18 mouse cellular contexts compared by ENCODE assay signal in genomic region chr8:120391856-120392255, GRCm38 (mm10).
A peak's percentile ranks its signal among the peaks of the same experiment; 100 is the strongest.
DNase-seq lines count a peak whose midpoint lies in the region; ATAC-seq and TF ChIP-seq lines count a peak whose summit lies in the region.
"Had no signal": no experiment of that assay in that cellular context is flagged by ENCODE, and none has a peak within 500 bp of the region (broad histone marks: within the 10 kb centered on the region; RNA-seq: fewer than 3 reads in every experiment).

No protein-coding gene starts in this region.

- TF ChIP-seq POLR2A in ES-Bruce4 (IDR thresholded peaks at IDR 0.05; ENCODE audit: insufficient read depth, low read length), result no peak

- H3K36me3 ChIP-seq in kidney, embryonic 14.5 days (ENCODE audit: control insufficient read depth, insufficient read depth, low read length), result no peaks in the 10 kb centered on the region
- no peaks in the 10 kb centered on the region for H3K36me3 ChIP-seq in ES-Bruce4 (ENCODE audit: control insufficient read depth, insufficient read depth, low read length, poor library complexity, severe bottlenecking)
- no peaks in the 10 kb centered on the region for H3K36me3 ChIP-seq in limb, embryonic 13.5 days
- H3K36me3 ChIP-seq: G1E; heart, embryonic 12.5 days; hindbrain, embryonic 15.5 days had no signal

- H3K4me3 ChIP-seq in kidney, embryonic 14.5 days (ENCODE audit: low read length), result no peak overlapping the region
- no peak overlapping the region for H3K4me3 ChIP-seq in ES-Bruce4 (ENCODE audit: low read depth, low read length)
- H3K4me3 ChIP-seq in limb, embryonic 13.5 days, result no peak overlapping the region
- H3K4me3 ChIP-seq: heart, embryonic 12.5 days; hindbrain, embryonic 15.5 days; left cerebral cortex, adult 2 months had no signal

- no peaks in the 10 kb centered on the region for H3K9me3 ChIP-seq in kidney, embryonic 14.5 days (ENCODE audit: control insufficient read depth, low read length)
- H3K9me3 ChIP-seq in ES-Bruce4 (replicated peaks; ENCODE audit: control insufficient read depth, insufficient read depth, low read length, poor library complexity, severe bottlenecking), result no peaks in the 10 kb centered on the region
- H3K9me3 ChIP-seq in limb, embryonic 13.5 days, result no peaks in the 10 kb centered on the region; the same call in 1 of the 2 replicates
- H3K9me3 ChIP-seq: heart, embryonic 12.5 days; hindbrain, embryonic 15.5 days had no signal

- H3K4me2 ChIP-seq in kidney, embryonic 14.5 days (replicated peaks; ENCODE audit: low read depth, low read length), result 0 out of 2 replicates have a peak overlapping the region, but pooled peaks have one; percentile 5
- peak overlapping the region; percentile 35 for H3K4me2 ChIP-seq in limb, embryonic 13.5 days (replicated peaks)
- H3K4me2 ChIP-seq: heart, embryonic 12.5 days; hindbrain, embryonic 15.5 days had no signal

- no peaks in the 10 kb centered on the region; the same call in 1 of the 2 replicates for H3K27me3 ChIP-seq in kidney, embryonic 14.5 days (ENCODE audit: control insufficient read depth, insufficient read depth, low read length)
- no peaks in the 10 kb centered on the region for H3K27me3 ChIP-seq in ES-Bruce4 (ENCODE audit: control insufficient read depth, insufficient read depth, low read length, poor library complexity, severe bottlenecking)
- H3K27me3 ChIP-seq in limb, embryonic 13.5 days, result peaks cover 34% of the 10 kb centered on the region
- H3K27me3 ChIP-seq: heart, embryonic 12.5 days; hindbrain, embryonic 15.5 days had no signal

- WGBS in kidney, embryonic 14.5 days, result 14% methylated on average over 21 of the region's 21 CpGs
- 9% methylated on average over 21 of the region's 21 CpGs for WGBS in limb, embryonic 13.5 days

- H3K27ac ChIP-seq in kidney, embryonic 14.5 days (ENCODE audit: low read depth, low read length), result no peak overlapping the region
- no peak overlapping the region for H3K27ac ChIP-seq in ES-Bruce4 (ENCODE audit: insufficient read depth, low read length)
- no peak overlapping the region for H3K27ac ChIP-seq in limb, embryonic 13.5 days
- H3K27ac ChIP-seq: hindbrain, embryonic 15.5 days; left cerebral cortex, adult 2 months; liver, embryonic 14.5 days had no signal

- no peak for TF ChIP-seq EP300 in ES-Bruce4 (IDR thresholded peaks at IDR 0.05; ENCODE audit: insufficient read depth, low read depth, low read length)

- H3K9ac ChIP-seq in kidney, embryonic 14.5 days (ENCODE audit: low read depth, low read length), result no peak overlapping the region
- H3K9ac ChIP-seq in ES-Bruce4 (ENCODE audit: low read depth, poor library complexity, severe bottlenecking), result 0 out of 2 replicates have a peak overlapping the region, but pooled peaks have one; percentile 11
- H3K9ac ChIP-seq in limb, embryonic 13.5 days, result peak overlapping the region; percentile 39; the same call in 1 of the 2 replicates
- H3K9ac ChIP-seq: heart, embryonic 12.5 days; hindbrain, embryonic 15.5 days; liver, embryonic 14.5 days had no signal

- DNase-seq in embryo, embryonic 10 days (ENCODE audit: low spot score), result peak; percentile 41
- DNase-seq in embryo, embryonic 9.5 days (ENCODE audit: extremely low spot score), result no peak
- no peak for DNase-seq in kidney, postnatal 14 days
- DNase-seq in testis, postnatal 14 days (ENCODE audit: low spot score), result no peak
- DNase-seq: adrenal gland, postnatal 25 days; gastrocnemius, postnatal 14 days; lung, postnatal 4 days; right cerebral cortex, adult 18-20 months; thymus, adult 2 months had no signal

- TF ChIP-seq CTCF in ES-Bruce4 (IDR thresholded peaks at IDR 0.05; ENCODE audit: low read depth, low read length), result no peak

- H3K4me1 ChIP-seq in kidney, embryonic 14.5 days (ENCODE audit: control insufficient read depth, insufficient read depth, low read length), result peaks cover 49% of the 10 kb centered on the region
- H3K4me1 ChIP-seq in ES-Bruce4 (ENCODE audit: control insufficient read depth, insufficient read depth, low read length), result no peaks in the 10 kb centered on the region
- H3K4me1 ChIP-seq in limb, embryonic 13.5 days, result peaks cover 40% of the 10 kb centered on the region

- peak; percentile 66 for ATAC-seq in kidney, embryonic 14.5 days (ENCODE audit: low FRiP score, low TSS enrichment)
- 0 out of 2 replicates have a peak, but pooled peaks have one; percentile 17 for ATAC-seq in limb, embryonic 13.5 days (ENCODE audit: low FRiP score, low read depth)
- ATAC-seq in megakaryocyte progenitor cell, adult 5-6 weeks (replicated peaks; ENCODE audit: poor library complexity), result no peak
